Mouse (Mus musculus): ENCODE results near the gene Arhgap40. TPM values are rescaled to one million over a fixed set of nuclear protein-coding genes. Genes with fewer than 3 reads are reported as not detected.

Arhgap40 gene
- polyA plus RNA-seq, 1 experiment = not detected

DNA sequence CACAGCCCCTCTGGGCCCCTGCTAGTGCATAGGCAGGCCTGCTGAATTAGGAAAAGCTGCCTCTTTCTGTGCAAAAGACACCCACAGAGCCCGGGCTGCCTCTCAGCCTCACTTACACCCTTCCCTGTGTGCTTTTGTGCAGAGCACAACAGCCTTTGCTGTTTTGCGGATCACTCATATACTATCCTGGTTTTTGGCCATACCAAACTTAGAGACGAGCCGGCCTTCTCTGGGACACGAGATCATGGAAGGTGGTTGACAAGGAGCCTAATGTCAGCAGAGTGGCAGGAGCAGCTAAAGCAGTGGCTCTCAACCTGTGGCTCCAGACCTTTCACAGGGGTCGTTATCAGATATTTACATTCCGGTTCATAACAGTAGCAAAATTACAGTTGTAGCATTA is 9.4 kb upstream of the Arhgap40 start:
- Histone ChIP-seq H3ac (ENCODE audit: control insufficient read depth, insufficient read length, low read depth) (no peak overlapping the region), H3K79me3 (ENCODE audit: low read depth) (no peaks in the 10 kb centered on the region), H3K36me3 (ENCODE audit: control insufficient read depth, insufficient read depth) (peaks cover 8% of the 10 kb centered on the region), H3K4me3 (ENCODE audit: insufficient read depth, poor library complexity, severe bottlenecking) (no peak overlapping the region), H3K79me2 (ENCODE audit: control insufficient read depth, insufficient read depth) (no peaks in the 10 kb centered on the region), H3K27me3 (ENCODE audit: control insufficient read depth, insufficient read depth, insufficient read length) (no peaks in the 10 kb centered on the region)
- no peak for TF ChIP-seq MYOG (IDR thresholded peaks at IDR 0.05; ENCODE audit: control insufficient read depth, extremely low read depth, insufficient read length)

- Histone ChIP-seq H3ac (ENCODE audit: control insufficient read depth, insufficient read length, low read depth) (no peak overlapping the region), H3K79me3 (ENCODE audit: low read depth) (no peaks in the 10 kb centered on the region), H3K4me3 (ENCODE audit: insufficient read depth, poor library complexity, severe bottlenecking) (no peak overlapping the region), H3K36me3 (ENCODE audit: control insufficient read depth, insufficient read depth) (peaks cover 8% of the 10 kb centered on the region), H3K79me2 (ENCODE audit: control insufficient read depth, insufficient read depth) (no peaks in the 10 kb centered on the region), H3K27me3 (ENCODE audit: control insufficient read depth, insufficient read depth, insufficient read length) (no peaks in the 10 kb centered on the region)
- no peak for TF ChIP-seq MAX (IDR thresholded peaks at IDR 0.05)
- TF ChIP-seq FOSL1 (IDR thresholded peaks at IDR 0.05; ENCODE audit: insufficient read depth, low read length, poor library complexity, severe bottlenecking) = no peak
- no peak for TF ChIP-seq MYOD1 (IDR thresholded peaks at IDR 0.05; ENCODE audit: control insufficient read depth, insufficient read length, low read depth)
- TF ChIP-seq CEBPB (IDR thresholded peaks at IDR 0.05; ENCODE audit: low read depth) = no peak
- TF ChIP-seq USF1 (IDR thresholded peaks at IDR 0.05; ENCODE audit: low read depth) = no peak
- TF ChIP-seq MYOG (IDR thresholded peaks at IDR 0.05; ENCODE audit: control insufficient read depth, extremely low read depth, insufficient read length) = no peak
- TF ChIP-seq CTCF (IDR thresholded peaks at IDR 0.05; ENCODE audit: control insufficient read depth, insufficient read depth, insufficient read length) = no peak
Observed at GRCm38 (mm10) chr2:158503671-158504070, 8.9 kb upstream of the Arhgap40 start.

GRCm38 (mm10) chr2:158506475-158506874 is 6.1 kb upstream of the Arhgap40 start:
- no peaks in the 10 kb centered on the region for H3K36me3 ChIP-seq (ENCODE audit: control insufficient read depth, insufficient read depth)
- no peak overlapping the region for H3ac ChIP-seq (ENCODE audit: control insufficient read depth, insufficient read length, low read depth)
- TF ChIP-seq CEBPB (IDR thresholded peaks at IDR 0.05; ENCODE audit: low read depth) (no peak), CTCF (IDR thresholded peaks at IDR 0.05; ENCODE audit: control insufficient read depth, insufficient read depth, insufficient read length) (no peak), USF1 (IDR thresholded peaks at IDR 0.05; ENCODE audit: low read depth) (no peak), MAX (IDR thresholded peaks at IDR 0.05) (no peak), FOSL1 (IDR thresholded peaks at IDR 0.05; ENCODE audit: insufficient read depth, low read length, poor library complexity, severe bottlenecking) (no peak), MYOD1 (IDR thresholded peaks at IDR 0.05; ENCODE audit: control insufficient read depth, insufficient read length, low read depth) (no peak), MYOG (IDR thresholded peaks at IDR 0.05; ENCODE audit: control insufficient read depth, extremely low read depth, insufficient read length) (no peak)
- H3K27me3 ChIP-seq (ENCODE audit: control insufficient read depth, insufficient read depth, insufficient read length) = no peaks in the 10 kb centered on the region
- no peak overlapping the region for H3K4me3 ChIP-seq (ENCODE audit: insufficient read depth, poor library complexity, severe bottlenecking)
- no peaks in the 10 kb centered on the region for H3K79me2 ChIP-seq (ENCODE audit: control insufficient read depth, insufficient read depth)
- H3K79me3 ChIP-seq (ENCODE audit: low read depth) = no peaks in the 10 kb centered on the region

- no peak overlapping the region for H3ac ChIP-seq (ENCODE audit: control insufficient read depth, insufficient read length, low read depth)
- H3K4me3 ChIP-seq (ENCODE audit: insufficient read depth, poor library complexity, severe bottlenecking) = no peak overlapping the region
- no peaks in the 10 kb centered on the region for H3K79me2 ChIP-seq (ENCODE audit: control insufficient read depth, insufficient read depth)
- H3K27me3 ChIP-seq (ENCODE audit: control insufficient read depth, insufficient read depth, insufficient read length) = no peaks in the 10 kb centered on the region
- H3K36me3 ChIP-seq (ENCODE audit: control insufficient read depth, insufficient read depth) = no peaks in the 10 kb centered on the region
- TF ChIP-seq FOSL1 (IDR thresholded peaks at IDR 0.05; ENCODE audit: insufficient read depth, low read length, poor library complexity, severe bottlenecking) (no peak), MAX (IDR thresholded peaks at IDR 0.05) (no peak), USF1 (IDR thresholded peaks at IDR 0.05; ENCODE audit: low read depth) (no peak), MYOG (IDR thresholded peaks at IDR 0.05; ENCODE audit: control insufficient read depth, extremely low read depth, insufficient read length) (no peak), CEBPB (IDR thresholded peaks at IDR 0.05; ENCODE audit: low read depth) (no peak), MYOD1 (IDR thresholded peaks at IDR 0.05; ENCODE audit: control insufficient read depth, insufficient read length, low read depth) (no peak), CTCF (IDR thresholded peaks at IDR 0.05; ENCODE audit: control insufficient read depth, insufficient read depth, insufficient read length) (no peak)
- H3K79me3 ChIP-seq (ENCODE audit: low read depth) = no peaks in the 10 kb centered on the region
Observed at GRCm38 (mm10) chr2:158507046-158507445, 5.5 kb upstream of the Arhgap40 start.

- H3K79me2 ChIP-seq (ENCODE audit: control insufficient read depth, insufficient read depth) = no peaks in the 10 kb centered on the region
- H3K27me3 ChIP-seq (ENCODE audit: control insufficient read depth, insufficient read depth, insufficient read length) = no peaks in the 10 kb centered on the region
- no peak overlapping the region for H3K4me3 ChIP-seq (ENCODE audit: insufficient read depth, poor library complexity, severe bottlenecking)
- H3ac ChIP-seq (ENCODE audit: control insufficient read depth, insufficient read length, low read depth) = no peak overlapping the region
- H3K36me3 ChIP-seq (ENCODE audit: control insufficient read depth, insufficient read depth) = no peaks in the 10 kb centered on the region
- no peak for TF ChIP-seq MYOG (IDR thresholded peaks at IDR 0.05; ENCODE audit: control insufficient read depth, extremely low read depth, insufficient read length)
- no peak for TF ChIP-seq USF1 (IDR thresholded peaks at IDR 0.05; ENCODE audit: low read depth)
- TF ChIP-seq FOSL1 (IDR thresholded peaks at IDR 0.05; ENCODE audit: insufficient read depth, low read length, poor library complexity, severe bottlenecking) = no peak
- TF ChIP-seq MAX (IDR thresholded peaks at IDR 0.05) = no peak
- TF ChIP-seq CTCF (IDR thresholded peaks at IDR 0.05; ENCODE audit: control insufficient read depth, insufficient read depth, insufficient read length) = no peak
- no peak for TF ChIP-seq CEBPB (IDR thresholded peaks at IDR 0.05; ENCODE audit: low read depth)
- no peak for TF ChIP-seq MYOD1 (IDR thresholded peaks at IDR 0.05; ENCODE audit: control insufficient read depth, insufficient read length, low read depth)
- H3K79me3 ChIP-seq (ENCODE audit: low read depth) = no peaks in the 10 kb centered on the region
Observed at GRCm38 (mm10) chr2:158510665-158511064, 1.9 kb upstream of the Arhgap40 start.

- Histone ChIP-seq H3ac (ENCODE audit: control insufficient read depth, insufficient read length, low read depth) (no peak overlapping the region), H3K27me3 (ENCODE audit: control insufficient read depth, insufficient read depth, insufficient read length) (no peaks in the 10 kb centered on the region), H3K79me2 (ENCODE audit: control insufficient read depth, insufficient read depth) (no peaks in the 10 kb centered on the region), H3K36me3 (ENCODE audit: control insufficient read depth, insufficient read depth) (no peaks in the 10 kb centered on the region), H3K4me3 (ENCODE audit: insufficient read depth, poor library complexity, severe bottlenecking) (no peak overlapping the region), H3K79me3 (ENCODE audit: low read depth) (no peaks in the 10 kb centered on the region)
- TF ChIP-seq CEBPB (IDR thresholded peaks at IDR 0.05; ENCODE audit: low read depth) (no peak), MYOG (IDR thresholded peaks at IDR 0.05; ENCODE audit: control insufficient read depth, extremely low read depth, insufficient read length) (no peak), USF1 (IDR thresholded peaks at IDR 0.05; ENCODE audit: low read depth) (no peak), MYOD1 (IDR thresholded peaks at IDR 0.05; ENCODE audit: control insufficient read depth, insufficient read length, low read depth) (no peak), FOSL1 (IDR thresholded peaks at IDR 0.05; ENCODE audit: insufficient read depth, low read length, poor library complexity, severe bottlenecking) (no peak), CTCF (IDR thresholded peaks at IDR 0.05; ENCODE audit: control insufficient read depth, insufficient read depth, insufficient read length) (no peak)
Observed at GRCm38 (mm10) chr2:158513821-158514336, 1.3 kb downstream of the Arhgap40 start.
